Mouse (Mus musculus) G1E (cell line): Measurements from ENCODE around the gene Cib3.

Source experiments
- CTCF ChIP-seq: IDR thresholded peaks from 2 replicates; pipeline ENCODE4 v1.5.1; 2012; ENCODE audit warnings: low read depth, low read length, inconsistent platforms, mixed read lengths
- GATA1 ChIP-seq: IDR thresholded peaks from 2 replicates; pipeline ENCODE4 v1.6.1; 2012; ENCODE audit warnings: borderline replicate concordance, low read length, inconsistent platforms, mixed read lengths
- GATA2 ChIP-seq: IDR thresholded peaks from 2 replicates; pipeline ENCODE4 v1.6.1; 2012; ENCODE audit warnings: low read depth, low read length, inconsistent platforms, borderline replicate concordance
- POLR2AphosphoS5 ChIP-seq: IDR thresholded peaks from 2 replicates; pipeline ENCODE4 v1.6.1; 2012; ENCODE audit warnings: low read depth, low read length, inconsistent platforms; ENCODE audit not compliant: insufficient replicate concordance
- TAL1 ChIP-seq: conservative IDR thresholded peaks from 2 replicates; pipeline ENCODE4 v1.6.1; 2012; ENCODE audit warnings: low read depth, low read length, inconsistent platforms, mixed read lengths

- TF ChIP-seq CTCF (no peak), GATA1 (no peak), TAL1 (no peak), GATA2 (no peak), POLR2AphosphoS5 (no peak)
Measured at GRCm38 (mm10) chr8:72183554-72184202, 29.0 kb downstream of the Cib3 start.
